Mouse (Mus musculus): ENCODE measurements around the gene Ankrd33.

The Ankrd33 gene

DNA sequence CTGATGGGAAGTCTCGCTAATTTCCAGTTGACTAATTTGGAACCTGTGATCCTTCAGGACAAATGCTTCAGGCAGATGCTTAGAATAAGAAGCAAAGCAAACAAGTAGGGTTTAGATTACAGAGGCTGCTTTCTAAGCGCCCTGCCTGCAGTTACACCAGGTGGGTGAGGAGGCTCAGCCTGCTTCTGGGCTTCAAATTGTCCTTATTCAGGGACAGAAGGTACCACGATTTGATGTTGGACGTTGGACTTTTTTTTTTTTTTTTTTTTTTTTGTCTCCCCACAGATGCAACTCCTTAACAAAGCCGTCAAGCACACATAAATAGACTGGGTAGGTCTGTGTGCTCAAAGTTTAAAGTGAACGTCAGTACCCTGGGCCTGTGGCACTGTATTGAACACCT, 33.0 kb downstream of the Ankrd33 start:
- DNase-seq = no peak

DNA sequence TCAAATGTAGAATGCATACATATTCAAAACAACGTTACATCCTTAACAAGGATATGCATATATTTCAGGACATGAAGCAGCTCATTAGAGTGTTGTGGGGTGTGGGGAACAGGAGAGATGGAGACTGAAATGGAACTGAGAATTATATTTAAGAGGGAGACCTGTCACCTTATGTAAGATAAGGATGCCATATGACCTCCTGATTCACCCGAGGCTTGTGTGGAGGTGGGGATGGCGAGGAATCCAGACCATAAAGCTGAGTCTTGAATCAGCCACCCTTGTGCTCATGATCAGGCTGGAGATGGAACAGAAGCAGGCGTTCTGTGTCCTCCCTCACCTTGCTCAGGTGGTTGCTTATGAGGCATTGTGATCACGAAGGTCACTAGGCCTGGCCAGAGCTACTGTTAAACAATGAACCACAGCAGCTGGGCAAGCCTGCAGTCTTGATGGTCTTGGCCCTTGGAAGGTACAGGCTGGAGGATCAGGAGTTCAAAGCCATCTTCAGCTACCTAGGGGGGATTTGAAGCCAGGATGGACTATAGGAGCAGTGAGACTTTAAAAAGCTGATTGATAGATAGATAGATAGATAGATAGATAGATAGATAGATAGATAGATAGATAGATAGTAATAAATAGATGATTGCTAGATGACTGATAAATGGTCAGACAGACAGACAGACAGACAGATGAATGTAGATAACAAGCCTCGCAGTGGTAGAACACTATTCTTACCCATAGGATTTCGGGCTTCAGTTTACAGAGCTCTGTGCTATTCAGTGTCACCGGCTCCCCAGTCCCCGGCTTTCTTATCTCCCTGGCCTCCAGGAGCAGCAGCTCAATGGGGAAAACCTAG, 36.1 kb downstream of the Ankrd33 start:
- no peak for DNase-seq

DNA sequence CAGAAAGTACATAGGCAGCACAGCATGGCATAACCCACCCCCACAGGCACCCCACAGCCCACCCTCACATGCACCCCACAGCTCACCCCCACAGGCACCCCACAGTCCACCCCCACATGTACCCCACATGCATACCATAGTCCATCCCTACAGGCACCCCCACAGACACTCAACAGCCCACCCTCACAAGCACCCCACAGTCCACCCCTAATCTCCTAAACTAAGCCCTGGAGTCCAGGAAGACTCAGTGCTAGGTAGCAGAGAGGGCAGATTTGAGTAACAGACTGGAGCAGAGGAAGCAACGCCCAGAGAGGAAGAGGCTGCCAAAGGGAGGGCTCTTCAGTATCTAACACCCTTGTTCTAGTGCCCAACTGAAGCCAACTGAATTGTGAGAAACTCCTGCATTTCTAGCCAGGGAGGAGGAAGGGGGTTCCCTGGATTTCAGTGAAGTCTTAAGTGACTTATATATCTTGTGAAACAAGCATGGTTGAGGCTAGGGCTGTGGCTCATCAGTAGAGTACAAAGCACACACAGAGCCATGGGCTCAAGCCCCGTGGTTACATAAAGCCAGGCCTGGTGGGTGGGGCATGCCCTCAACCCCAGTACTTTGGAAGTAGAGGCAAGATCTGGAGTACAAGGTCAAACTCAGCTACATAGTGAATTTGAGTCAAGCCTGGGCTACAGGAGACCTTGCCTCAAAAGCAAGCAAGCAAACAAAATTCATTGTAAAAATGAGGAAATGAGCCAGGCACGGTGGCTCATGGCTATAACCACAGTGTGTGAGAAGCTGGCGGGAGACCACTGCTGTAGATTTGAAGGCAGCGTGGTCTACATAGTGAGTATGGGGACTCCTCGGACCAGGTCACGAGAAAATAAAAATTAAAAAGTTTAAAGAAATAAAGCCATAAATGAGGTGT, 39.4 kb downstream of the Ankrd33 start:
- no peak for DNase-seq

DNA sequence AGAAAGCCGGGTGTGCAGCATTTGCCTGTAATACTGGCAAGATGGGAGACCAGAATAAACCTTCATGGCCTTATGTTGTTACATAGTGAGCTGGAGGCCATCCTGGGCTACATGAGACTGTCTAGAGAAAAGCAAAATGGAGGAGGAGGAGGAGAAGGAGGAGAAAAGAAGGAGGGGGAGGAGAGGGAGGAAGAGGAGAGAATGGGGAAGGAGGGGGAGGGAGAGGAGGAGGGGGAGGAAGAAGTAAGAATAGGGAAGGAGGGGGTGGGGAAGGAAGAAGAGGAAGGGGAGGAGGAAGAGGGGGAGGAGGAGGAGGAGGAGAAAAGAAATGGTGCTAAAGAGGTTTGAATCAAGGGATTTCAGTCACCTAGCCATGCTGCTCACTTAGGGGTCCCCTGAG, 44.6 kb downstream of the Ankrd33 start:
- DNase-seq = no peak

DNA sequence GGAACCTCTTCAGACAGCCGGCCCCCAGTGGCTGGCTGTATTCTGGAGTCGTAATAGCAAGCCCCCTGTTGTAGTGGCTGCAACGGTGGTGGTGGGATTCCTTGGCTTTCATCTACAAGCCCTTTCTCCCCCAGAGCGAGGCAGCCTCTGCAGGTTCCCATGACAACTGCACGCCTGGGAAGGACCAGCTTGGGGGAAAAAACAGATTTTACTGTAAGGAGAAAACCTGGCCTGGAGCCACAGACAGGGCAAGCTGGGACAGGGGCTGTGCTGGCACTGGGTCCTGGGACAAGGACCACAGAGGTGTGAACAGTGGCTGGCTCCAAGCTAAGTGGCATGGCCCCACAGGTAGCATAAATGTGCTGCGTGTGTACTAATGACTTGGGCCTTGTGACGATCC, 45.0 kb downstream of the Ankrd33 start:
- no peak for DNase-seq

DNA sequence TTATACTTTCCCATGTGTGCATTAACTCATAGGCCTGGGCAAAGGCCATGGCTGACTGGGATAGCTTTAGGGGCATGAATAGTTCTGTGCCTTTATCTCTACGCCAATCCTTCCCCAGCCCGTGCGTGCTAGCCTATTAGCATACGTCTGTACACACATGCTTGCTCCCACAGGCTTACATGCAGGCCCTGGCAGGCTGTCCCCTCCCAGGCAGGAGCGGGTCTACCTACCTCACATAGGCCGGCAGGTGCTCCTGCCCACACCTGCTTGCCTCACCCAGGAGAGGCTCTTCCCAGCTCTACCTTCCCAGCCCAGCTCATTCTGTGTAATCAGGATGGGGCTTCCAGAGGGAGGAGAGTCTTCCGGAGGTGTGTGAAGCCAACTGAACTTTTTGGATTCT, 46.0 kb downstream of the Ankrd33 start:
- DNase-seq = no peak

DNA sequence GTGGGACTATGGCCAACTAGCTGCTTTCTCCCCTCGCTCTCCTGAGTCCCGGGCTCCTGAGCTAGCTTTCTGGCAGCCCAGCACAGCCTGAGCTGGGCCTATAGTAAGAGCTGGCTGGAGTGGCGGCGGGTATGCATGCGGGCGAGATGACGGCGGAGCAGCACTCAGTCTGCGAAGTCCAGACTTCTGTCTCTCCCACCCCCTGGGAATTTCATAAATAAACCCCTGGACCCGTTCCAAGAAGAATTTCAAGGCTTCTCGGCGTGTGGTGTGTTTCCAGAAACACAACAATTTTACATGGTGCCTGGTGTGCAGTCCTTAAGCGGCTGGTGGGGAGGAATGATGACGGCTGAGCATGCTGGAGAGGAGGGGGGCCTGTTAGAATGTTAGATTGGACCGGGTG, 47.5 kb downstream of the Ankrd33 start:
- DNase-seq = no peak

DNA sequence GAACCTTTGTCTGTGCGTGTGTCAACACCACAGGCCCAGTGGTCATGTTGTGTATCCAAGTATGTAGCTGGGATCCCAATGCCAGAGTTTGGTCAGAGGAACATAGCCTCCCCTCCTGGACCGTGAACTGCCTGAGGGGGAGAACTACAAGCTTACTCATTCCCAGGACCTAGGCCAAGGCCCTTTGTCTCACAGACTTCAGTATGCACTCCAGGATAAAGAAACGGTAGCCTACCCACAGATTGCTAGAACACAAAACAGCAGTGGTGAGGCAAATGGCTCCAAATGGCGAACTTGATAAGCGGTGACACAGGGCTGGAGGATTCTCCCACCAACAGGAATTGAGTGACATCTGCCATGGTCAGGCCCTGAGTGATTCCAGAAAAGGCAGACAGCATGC, 48.3 kb downstream of the Ankrd33 start:
- DNase-seq = no peak

DNA sequence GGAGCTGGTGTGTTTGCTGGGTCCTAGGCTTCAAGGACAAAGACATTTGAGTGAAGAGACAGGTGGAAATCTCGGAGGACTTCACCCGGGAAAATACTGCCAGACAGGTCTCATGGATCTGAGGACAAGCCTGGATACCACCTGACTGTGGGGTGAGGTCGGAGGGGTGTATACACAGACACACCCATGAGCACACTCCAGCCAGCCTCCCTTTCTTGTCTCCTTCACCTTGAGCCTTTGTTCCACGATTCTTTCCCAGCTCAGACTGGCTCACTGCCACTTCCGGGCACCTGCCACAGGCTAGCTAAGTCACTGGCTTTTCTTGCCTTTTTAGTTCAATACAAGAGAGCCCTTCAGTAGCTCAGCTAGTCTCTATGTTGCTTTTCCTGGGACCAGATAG, 48.7 kb downstream of the Ankrd33 start:
- no peak for DNase-seq

DNA sequence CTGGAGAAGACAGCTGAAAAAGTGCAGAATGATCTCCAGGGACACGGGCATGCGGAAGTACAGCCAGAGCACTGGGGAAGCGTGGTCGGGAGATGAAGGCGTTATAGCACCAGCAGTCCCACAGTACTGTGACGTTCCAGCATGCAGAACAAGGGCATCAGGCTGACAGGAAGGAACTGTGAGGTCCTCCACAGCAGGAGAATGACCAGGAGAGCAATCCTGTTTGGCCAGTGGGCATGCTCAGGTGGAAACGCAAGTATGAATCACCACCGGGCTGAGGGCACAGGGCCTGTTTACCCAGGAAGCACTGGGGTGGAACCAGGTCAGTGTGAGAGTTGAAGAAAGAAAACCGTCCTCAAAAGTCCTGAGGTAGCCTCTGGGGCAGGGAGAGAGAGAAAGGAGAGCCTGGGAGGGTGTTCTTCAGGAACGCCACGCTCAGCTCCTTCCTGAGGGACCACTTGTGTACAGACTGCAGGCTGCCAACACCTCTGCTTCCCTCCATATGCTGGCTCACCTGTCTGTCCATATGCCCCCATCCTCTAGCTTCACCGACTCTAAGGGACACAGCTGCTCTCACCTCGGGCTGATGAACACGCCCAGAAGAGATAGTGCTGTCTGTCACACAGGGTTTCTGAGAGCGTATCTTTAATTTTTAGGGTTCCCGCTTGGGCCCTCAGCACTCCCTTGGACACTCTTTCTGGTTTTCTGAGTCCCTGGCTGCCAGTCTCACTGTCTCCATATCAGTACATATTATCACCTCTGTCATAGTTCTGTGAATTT, 50.3 kb downstream of the Ankrd33 start:
- DNase-seq = no peak

DNA sequence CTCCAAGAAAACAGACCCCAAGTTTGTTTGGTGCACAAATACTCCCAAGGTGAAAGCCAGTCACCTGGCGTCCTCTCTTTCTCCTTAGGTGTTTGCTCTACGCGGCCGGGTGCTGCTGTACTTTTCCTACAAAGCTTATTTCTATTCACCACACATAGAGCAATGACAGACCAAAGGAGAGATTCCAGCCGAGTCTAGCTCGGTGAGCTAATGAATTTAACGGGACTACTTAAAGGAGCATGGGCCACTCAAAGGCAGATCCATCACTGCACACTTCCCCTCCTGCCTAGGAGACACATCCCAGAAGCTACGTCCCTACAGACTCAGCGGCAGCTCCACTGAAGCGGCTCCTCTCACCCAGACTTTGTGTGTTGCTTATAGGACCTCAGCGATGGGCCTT, 52.0 kb downstream of the Ankrd33 start:
- no peak for DNase-seq

Data from cerebellum, adult 9-11 months (tissue).